Mouse (Mus musculus): ENCODE results near the gene Rasgrf1. TPM values are rescaled to one million over a fixed set of nuclear protein-coding genes. Genes with fewer than 3 reads are reported as not detected.

Rasgrf1 gene
- polyA plus RNA-seq, 1 experiment, result 25.7 TPM

DNA sequence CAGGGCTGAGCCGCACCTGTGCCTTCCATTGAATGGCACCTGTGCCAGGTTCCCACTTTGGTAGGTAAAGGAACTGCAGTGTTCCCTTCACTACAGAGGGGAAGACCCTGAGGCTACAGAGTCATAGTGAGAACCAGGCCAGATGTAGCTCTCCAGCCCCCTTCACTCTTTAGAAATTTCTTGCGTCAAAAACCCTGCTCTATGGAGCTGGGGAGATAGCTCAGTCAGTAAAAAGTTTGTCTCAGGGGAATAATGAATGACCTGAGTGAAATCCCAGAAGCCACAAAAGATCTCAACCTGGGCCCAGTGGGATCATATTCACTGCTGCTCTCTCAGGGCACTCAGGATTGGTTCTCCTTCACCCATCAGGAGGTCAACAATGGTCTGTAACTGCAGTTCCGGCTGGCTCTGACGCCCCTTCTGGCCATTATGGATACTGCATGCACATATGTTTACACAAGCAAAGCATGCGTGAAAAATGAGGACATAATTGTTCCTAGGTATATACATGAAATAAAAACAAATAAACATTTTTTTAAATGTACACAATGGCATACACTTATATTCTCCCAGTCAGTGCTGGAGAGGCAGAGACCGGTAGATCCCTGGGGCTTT lies 59.2 kb downstream of the Rasgrf1 start:
- no peak for DNase-seq (ENCODE audit: low read depth)

DNA sequence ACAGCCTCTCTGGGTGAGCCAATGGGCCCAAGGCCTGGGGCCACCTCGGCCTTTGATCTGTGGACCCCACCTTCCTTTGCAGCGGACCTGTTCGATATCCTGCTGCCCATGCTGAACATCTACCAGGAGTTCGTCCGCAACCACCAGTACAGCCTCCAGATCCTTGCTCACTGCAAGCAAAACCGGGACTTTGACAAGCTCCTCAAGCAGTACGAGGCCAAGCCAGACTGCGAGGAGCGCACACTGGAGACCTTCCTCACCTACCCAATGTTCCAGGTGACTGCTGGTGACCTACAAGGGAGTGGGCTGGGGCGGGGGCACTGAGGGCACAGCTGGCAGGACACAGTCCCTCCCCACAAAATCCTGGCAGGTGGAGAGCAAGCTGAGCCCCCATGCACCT lies 60.6 kb downstream of the Rasgrf1 start:
- no peak for DNase-seq (ENCODE audit: low read depth)

DNA sequence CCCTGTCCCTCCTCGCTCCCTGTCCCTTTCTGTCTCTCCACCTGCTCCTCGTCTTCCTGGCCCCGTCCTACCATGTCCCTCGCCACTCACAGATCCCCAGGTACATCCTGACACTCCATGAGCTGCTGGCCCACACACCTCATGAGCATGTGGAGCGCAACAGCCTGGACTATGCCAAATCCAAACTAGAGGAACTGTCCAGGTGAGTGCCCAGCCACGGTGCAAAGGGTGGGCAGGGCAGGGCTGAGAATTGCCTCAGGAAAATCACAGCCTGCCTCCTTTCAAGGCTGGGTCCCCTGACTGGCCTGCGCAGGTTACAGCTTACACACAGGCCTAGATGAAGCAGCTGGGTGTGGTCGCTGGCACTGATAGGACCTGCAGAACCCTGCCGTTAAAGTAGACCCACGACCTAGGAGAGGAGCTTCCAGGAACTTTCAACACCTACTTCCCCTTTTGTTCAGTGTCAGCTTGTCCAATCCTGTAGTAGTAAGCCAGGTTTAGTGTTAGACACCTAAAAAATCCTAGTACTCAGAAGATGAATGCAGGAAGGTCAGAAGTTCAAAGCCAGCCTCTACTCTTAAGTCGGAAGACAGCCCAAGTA lies 61.3 kb downstream of the Rasgrf1 start:
- no peak for DNase-seq (ENCODE audit: low read depth)

DNA sequence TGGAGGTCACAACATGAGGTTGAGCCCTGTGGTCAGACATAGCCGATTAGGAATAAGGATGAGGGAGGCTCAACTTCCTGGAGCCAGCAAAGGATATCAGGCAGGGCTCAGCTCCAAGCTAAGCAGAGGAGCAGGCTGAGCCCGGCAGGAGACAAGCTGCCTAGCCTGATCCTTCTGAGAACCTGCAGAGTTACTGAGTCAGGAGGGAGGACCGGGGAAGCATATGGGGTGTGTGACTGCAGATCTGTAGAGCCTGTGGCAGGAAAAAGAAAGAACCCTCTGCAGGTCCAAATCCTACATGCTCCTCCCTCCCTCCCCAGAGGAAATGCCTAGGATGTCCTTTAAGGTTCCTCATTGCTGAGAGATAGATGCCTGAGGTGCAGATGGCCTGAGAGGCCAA lies 62.6 kb downstream of the Rasgrf1 start:
- no peak for DNase-seq (ENCODE audit: low read depth)

DNA sequence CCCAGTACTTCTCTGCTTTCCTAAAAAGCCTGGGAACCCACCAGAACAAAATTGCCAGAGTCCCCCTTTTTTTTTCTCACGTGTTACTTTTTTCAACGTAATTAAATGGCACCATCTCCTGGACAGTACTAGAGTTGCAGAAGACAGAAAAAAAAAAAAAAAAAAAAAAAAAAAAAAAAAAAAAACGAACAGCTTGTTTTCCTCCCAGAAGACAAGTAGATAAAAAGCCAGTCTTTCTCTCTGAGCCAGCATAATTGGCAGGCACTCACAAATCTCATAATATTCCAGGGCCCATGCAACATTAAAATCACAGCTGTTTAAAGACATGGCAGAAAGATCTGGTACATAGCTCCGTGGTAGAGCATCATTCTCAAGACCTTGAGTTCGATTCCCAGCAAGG lies 64.1 kb downstream of the Rasgrf1 start:
- DNase-seq (ENCODE audit: low read depth), result no peak

DNA sequence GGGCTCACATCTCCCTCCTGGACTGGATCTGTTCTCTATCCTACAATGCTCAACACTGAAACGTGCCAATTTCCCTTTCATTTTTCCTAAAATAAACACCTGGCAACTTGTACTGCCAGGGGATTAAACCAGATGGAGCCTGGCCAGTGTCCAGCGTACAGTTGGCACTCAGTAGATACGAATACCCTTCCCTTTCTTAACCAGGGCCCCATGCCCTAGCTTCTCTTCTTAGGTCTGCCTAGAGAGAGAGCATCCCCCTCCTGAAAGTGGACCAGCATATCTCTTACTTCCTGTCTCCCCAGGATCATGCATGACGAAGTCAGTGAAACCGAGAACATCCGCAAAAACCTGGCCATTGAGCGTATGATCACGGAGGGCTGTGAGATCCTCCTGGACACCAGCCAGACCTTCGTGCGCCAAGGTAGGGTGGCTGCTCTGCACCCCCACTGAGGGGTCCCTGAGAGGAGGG lies 64.8 kb downstream of the Rasgrf1 start:
- DNase-seq (ENCODE audit: low read depth), result no peak

DNA sequence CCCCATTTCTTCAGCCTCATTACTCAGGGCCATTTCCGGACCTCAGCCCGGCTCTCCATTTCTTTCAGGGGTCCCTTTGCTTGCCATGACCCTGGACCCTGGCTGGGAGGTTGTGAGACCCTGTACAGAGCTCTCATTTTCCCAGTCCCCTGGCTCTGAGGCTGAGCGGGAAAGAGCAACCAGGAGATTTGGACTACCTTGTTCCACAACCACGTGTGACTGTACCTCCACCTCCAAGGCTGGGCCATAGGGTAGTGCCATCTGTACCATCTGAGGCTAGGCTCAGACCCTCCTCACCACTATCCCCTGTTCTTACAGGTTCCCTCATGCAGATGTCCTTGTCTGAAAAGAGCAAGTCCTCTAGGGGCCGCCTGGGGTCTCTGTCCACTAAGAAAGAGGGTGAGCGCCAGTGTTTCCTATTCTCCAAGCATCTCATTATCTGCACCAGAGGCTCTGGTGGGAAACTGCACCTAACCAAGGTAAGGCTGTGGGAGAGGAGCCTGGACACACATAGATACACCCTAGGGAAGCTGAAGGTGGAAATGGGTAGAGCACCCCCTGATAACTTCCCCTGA lies 66.7 kb downstream of the Rasgrf1 start:
- no peak for DNase-seq (ENCODE audit: low read depth)

DNA sequence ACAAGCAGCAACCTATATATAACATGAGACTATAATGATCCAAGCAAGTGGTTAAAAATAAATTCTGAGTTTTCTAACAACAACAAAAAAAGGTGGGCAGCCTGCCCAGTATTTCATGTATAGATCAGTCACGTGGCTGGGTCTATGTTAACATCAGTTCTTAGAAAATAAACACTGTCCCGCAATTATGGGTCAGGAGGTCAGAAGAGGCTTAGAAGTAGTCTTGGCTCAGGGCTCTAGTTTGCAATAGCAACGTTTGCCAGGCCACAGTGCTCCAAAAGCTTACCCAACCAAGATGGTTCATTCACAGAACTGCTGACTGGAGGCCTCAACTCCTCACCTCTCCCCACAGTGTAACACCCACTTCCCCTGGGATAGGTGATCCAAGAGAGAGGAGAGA lies 69.5 kb downstream of the Rasgrf1 start:
- DNase-seq (ENCODE audit: low read depth), result peak; percentile 12

DNA sequence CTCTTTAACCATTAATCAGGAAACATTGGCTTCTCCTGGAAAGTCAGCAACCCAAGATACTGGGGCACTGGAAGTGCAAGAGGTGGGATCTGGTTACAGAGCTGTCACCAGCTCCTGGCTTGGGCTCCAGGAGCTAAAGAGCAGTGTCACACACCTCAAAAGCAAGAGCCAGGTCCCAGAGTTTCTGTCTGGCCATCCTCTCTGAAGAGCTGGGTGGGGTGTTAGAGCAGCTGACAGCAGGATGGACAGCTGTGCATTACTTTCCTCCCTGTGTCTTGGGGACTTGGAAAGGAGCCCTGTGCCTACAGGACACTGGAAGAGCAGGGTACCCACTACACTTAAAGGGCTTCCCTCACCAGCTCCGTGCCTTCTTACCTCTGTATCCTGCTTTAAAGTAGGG lies 72.5 kb downstream of the Rasgrf1 start:
- no peak for DNase-seq (ENCODE audit: low read depth)

DNA sequence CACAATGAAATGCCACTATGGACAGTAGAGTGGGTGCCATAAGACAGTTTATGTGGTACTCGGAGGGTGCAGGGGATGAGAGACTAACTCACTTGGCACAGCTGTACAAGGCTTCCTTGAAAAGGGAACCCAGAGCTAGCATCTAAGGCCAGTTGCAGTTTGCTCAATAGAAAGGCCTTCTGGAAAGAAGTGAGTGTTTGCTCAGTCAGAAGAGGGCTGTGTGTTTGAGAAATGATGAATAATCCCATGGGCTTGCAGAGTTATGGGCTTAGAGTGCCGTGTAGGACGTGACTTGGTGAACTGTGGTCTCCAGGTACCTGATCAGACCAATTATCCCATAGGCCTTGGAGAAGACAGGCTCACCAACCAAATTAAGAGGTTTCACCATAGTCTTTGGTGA lies 78.3 kb downstream of the Rasgrf1 start:
- DNase-seq (ENCODE audit: low read depth), result no peak

DNA sequence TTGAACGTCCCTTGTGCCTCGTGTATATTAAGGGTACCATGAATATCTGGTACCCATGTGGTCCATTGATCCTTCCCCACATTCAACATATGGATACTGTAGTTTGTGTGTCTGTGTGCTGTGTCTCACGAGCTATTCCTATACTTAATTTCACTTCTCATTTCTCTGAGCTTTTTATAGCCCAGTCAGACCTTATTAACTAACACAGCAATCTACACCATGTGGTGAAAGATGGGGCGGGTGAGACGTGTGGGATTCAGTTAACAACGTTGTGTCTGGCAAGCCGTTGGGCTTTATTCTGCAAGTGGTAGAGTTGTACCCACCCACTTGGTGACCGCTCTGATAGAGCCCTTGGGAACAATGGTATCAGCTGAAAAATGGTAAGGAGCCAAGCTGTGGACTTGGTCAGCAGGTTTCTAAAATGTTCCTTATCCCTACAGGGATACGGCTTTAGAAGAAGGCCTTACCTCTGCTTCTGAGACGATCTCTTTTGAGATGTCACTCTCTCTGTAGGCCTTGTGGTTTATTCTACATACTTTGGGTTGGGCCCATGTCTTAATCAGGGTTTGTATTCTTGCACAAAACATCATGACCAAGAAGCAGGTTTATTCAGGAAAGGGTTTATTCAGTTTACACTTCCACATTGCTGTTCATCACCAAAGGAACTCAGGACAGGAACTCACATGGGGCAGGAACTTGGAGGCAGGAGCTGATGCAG lies 79.3 kb downstream of the Rasgrf1 start:
- no peak for DNase-seq (ENCODE audit: low read depth)

DNA sequence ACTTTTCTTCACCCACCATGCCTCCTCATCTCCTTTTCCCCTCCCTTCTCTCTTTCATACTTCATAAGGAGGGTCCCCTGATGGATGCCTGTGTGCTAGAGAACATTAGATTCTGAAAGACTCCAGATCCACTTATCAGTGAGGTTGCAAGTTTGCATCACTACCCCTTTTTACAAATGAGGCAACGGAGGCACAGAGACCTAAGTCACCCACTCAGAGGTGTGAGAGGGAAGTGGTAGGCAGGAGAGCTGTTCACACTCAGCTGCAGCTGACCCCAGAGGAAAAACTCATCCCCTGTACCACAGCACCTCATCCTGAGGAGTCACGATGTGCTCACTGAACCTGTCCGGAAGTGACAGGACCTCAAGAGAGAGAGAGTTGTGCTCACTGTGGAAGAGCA lies 96.7 kb downstream of the Rasgrf1 start:
- DNase-seq (ENCODE audit: low read depth), result no peak

DNA sequence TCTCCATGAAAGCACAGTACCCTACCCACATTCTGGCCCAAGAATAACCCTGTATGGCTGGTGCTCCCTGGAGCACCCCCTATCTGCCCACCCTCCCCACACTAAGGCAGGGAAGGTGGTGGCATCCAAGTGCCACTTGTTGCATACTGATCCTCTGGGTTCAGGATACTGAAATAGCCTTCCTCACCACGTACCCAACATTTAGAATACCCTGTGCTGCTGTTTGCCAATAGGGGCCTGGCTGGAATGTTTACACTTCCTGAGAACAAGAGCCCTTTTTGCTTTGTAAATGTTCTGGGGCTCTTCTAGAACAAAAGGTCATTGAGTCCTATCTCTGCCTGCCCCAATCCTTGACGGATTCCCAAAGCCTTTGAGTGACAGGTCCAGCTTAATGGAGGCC lies 97.4 kb downstream of the Rasgrf1 start:
- no peak for DNase-seq (ENCODE audit: low read depth)

DNA sequence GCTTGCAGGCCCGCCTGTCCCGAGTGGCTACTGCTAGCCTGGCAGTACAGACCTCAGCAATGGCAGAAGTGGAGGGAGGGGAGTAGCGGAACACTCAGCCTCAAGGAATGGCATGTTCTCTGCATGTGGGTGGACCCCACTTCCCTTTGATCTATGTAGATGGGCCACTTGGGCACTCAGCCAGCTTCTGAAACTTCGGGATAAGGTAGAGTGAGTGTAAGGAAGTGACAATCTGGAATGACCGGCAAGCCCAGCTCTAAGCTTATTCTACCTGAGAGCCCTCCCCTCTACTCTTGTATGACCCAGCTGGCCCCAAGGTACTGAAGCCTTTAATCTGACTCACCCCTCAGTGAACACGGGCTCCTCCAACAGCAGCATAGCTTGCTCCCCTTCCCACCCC lies 98.4 kb downstream of the Rasgrf1 start:
- DNase-seq (ENCODE audit: low read depth), result no peak

DNA sequence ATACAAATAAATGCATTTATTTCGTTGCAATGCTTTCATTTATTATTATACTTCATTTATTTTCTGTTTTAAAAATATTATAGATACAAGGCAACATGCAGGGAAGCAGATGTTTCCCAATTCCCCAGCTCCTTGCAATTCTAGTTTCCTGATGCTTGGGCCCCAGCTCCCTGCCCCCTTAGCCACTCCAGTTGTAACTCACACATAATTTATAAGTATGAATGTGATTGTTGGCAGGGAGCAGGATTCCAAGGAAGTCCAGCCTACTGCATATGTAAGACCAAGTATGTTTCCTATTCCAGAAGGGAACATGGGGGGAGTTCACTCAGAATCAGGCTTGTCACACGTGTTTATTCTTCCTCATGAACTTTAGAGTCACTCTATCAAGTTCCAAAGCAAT lies 102.1 kb downstream of the Rasgrf1 start:
- no peak for DNase-seq (ENCODE audit: low read depth)

DNA sequence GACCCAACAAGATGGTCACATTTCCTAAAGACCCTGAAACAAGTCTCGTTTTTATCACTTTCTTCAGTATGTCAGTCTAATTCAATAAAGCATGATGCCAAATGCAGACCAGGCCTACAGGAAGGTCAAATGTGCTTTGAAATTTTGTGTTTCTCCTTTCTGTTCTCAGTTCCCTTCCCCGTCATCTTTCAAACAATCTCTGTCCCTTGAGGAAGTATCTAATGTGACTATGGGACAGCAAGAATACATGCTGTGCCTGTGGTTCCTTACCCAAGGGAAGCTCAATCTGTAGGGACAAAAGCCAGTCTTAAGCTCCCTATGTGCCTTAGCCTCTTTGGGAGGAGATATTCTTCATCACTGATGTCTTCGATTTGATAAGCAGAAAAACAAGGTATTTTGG lies 104.9 kb downstream of the Rasgrf1 start:
- no peak for DNase-seq (ENCODE audit: low read depth)

DNA sequence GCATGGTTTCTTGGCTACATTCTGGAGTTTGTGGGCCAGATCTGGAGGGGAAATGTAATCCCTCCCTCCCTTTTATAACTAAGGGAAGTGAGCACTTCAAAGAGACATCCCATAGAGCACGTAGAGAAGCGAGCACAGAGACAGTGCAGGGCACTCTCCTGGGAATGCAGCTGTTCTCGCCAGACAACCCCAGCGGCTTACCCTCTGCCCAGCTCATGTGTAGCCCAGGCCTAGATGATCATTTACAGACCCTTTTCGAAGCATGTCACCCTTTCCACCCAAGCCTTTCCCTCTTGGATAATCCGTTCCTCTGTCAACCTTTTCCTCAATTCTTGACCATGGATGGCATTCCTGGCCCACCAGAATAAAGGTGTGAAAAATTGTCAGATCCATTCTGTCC lies 106.5 kb downstream of the Rasgrf1 start:
- DNase-seq (ENCODE audit: low read depth), result no peak

DNA sequence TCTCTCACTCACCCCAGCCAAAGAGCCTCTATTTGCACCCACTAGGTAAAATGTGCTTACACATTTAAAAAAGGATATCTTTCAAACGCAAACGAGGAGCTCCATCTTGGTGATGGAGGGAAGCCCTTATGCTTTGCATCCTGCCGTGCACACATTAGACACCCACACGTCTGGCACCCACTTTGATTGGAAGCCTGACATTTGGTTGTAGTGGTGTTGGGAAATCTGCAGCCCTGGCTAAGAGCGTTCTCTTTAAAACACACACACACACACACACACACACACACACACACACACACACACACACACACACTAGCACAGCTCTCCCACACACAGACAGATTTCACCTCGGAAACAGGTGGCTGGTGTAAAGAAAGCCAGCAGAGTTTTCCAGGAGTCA lies 111.2 kb downstream of the Rasgrf1 start:
- no peak for DNase-seq (ENCODE audit: low read depth)

DNA sequence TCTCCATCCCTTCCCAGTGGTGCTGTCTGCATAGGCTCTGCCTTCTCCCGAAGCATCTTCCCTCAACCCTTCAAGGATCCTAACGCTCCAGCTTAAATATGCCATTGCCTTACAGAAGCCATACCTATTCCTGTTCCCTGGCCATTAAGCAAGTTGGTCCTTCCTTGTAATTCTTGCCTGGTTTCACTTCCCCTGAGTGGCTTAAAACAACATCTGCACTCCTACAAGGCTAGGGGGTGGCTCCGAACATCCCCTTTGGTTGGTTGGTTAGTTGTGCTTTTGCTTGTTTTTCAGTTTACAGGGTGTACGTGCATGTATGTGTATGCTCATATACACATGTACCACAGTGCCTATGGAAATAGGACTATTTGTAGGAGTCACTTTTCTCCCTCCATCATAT lies 111.7 kb downstream of the Rasgrf1 start:
- no peak for DNase-seq (ENCODE audit: low read depth)

DNA sequence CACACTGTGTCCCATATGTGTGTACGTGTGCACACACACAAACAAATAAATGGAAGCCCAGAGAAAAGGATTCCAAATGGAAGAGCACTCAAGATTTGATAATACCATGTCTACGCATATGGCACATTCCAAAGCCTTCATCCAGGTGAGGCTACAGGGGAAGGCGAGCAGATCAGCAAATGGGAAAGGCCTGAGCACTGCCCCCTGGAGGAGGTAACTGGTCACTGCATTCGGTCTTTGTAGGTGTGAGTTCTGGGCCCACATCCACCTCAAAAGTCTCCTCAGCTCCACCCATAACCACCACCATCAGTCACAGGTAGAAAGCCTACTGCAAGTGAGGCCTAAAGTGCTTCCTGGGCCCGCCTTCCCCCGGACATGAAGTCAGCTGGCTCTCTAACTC lies 118.0 kb downstream of the Rasgrf1 start:
- no peak for DNase-seq (ENCODE audit: low read depth)

DNA sequence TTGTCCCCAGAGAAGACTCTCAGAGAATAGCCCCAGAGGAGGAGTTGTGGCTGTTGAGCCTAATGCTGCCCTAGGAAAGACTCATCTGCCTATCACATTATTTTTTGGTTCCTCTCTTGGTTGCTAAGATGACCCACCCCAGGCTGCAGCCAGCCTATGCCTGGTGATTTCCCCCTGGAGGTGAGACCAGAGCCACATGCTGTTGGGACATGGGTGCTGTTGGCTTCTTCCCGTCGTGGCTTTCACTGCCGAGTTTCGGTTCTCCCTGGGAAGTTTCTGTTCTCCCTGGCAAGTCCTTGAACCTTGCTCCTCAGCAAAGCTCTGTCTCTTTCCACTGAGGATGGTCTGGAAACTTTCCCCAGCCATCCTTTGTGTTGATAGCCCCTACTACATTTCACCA lies 124.2 kb downstream of the Rasgrf1 start:
- no peak for DNase-seq (ENCODE audit: low read depth)

DNA sequence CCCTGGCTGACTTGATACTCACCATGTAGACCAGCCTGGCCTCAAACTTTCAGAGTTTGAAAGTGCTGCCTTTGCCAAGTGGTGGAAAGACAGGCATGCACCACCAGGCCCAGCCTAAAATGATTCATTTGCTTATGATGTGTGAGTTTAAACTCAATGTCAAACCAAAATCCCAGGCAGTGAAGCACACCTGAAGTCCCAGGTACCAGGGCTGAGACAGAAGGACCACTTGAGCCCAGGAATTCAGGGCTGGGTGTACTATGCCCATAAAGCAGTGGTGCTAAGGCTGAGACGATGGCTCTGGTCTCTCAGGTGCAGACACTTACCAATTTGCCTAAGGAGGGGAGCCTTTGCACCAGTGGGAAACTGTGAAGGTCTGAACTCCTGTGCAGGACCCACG lies 125.5 kb downstream of the Rasgrf1 start:
- DNase-seq (ENCODE audit: low read depth), result no peak

DNA sequence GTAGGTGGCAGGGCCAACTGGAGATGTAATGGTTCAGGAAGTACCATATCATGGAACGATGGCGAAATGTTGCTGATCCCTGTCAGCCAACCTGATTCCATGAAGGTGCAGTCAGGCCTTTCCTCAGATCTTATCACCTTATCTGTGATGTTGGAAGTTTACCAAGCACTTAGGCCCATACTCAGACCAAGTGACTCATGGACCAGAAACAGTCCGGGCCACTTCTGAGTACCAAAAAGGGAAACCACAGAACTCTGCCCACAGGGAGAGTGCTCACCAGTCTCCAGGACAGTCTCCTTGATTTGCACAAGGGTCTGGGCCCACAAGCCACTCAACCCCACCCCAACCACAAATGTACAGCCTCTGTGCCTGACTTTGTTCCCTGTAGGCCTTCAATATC lies 126.1 kb downstream of the Rasgrf1 start:
- DNase-seq (ENCODE audit: low read depth), result no peak

Measured in gonadal fat pad, adult 2 months (tissue).